Mouse (Mus musculus) neural tube, embryonic 14.5 days (tissue): ENCODE data around the gene Olfr1513. TPM values are rescaled to one million over a fixed set of nuclear protein-coding genes. Genes with fewer than 3 reads are reported as not detected.
"Not testable (repeated sequence)": the region's sequence is repeated elsewhere in the genome, so short reads cannot be mapped to it uniquely, and the experiment has no call there.

ENCODE experiments used
- ATAC-seq: fragments of 200-750 bp; cut with Nextera tagmentation; 2 replicates; pipeline ENCODE4 v1.8.0; 2017; ENCODE audit warnings: low read depth, mild to moderate bottlenecking, moderate TSS enrichment, moderate library complexity
- H3K27ac ChIP-seq: fragments of 300-500 bp; sonication (generic); 2 replicates; pipeline ENCODE4 v1.5.1; 2014; ENCODE audit warnings: low read depth, mild to moderate bottlenecking, control low read depth, low read length, moderate library complexity, mixed read lengths
- H3K27me3 ChIP-seq: fragments of 300-500 bp; sonication (generic); 2 replicates; pipeline ENCODE4 v1.6.1; 2014; ENCODE audit warnings: low read length; ENCODE audit not compliant: control insufficient read depth, insufficient read depth
- H3K36me3 ChIP-seq: fragments of 300-500 bp; sonication (generic); 2 replicates; pipeline ENCODE4 v1.6.1; 2014; ENCODE audit warnings: low read length, mixed read lengths; ENCODE audit not compliant: control insufficient read depth, insufficient read depth
- H3K4me1 ChIP-seq: fragments of 300-500 bp; sonication (generic); 2 replicates; pipeline ENCODE4 v1.6.1; 2014; ENCODE audit warnings: low read length; ENCODE audit not compliant: control insufficient read depth, insufficient read depth
- H3K4me2 ChIP-seq: fragments of 300-500 bp; sonication (generic); 2 replicates; pipeline ENCODE4 v1.6.1; 2014; ENCODE audit warnings: mild to moderate bottlenecking, low read depth, low read length, control low read depth
- H3K4me3 ChIP-seq: fragments of 300-500 bp; sonication (generic); 2 replicates; pipeline ENCODE4 v1.5.1; 2014; ENCODE audit warnings: low read depth, low read length, control low read depth, mixed read lengths
- H3K9ac ChIP-seq: fragments of 300-500 bp; sonication (generic); replicated peaks from 2 replicates; pipeline ENCODE4 v1.6.1; 2014; ENCODE audit warnings: low read depth, mild to moderate bottlenecking, control low read depth, low read length, mixed read lengths
- H3K9me3 ChIP-seq: fragments of 300-500 bp; sonication (generic); 2 replicates; pipeline ENCODE4 v1.6.1; 2016; ENCODE audit warnings: low read length; ENCODE audit not compliant: control insufficient read depth
- WGBS: fragments of 180-500 bp; shearing (Covaris S2); extraction: QIAGEN DNeasy Blood & Tissue Kit; methylation state at CpG from one replicate; pipeline ENCODE4 v1.1.7; 2014; 5-methylcytosine and 5-hydroxymethylcytosine counted together
- polyA plus RNA-seq: library from polyadenylated mRNA; unstranded; fragments of >200 nt; fragmentation: Nextera tagmentation; extraction: Ambion mirVana; gene quantifications from 2 replicates; pipeline ENCODE4 v1.2.1, GENCODE M21; 2014

Olfr1513 gene
- polyA plus RNA-seq = not detected in 2 replicates

GRCm38 (mm10) chr14:52356308-52356707 lies at the start of gene Olfr1513:
Gene Olfr1513, minus strand, starts transcription at chr14:52356408.
- Histone ChIP-seq H3K4me2 (no peak within 1 kb of the TSS), H3K4me3 (no peak within 1 kb of the TSS), H3K27me3 (no peaks in the 10 kb centered on the region), H3K4me1 (no peaks in the 10 kb centered on the region), H3K27ac (no peak within 1 kb of the TSS), H3K36me3 (no peaks in the 10 kb centered on the region), H3K9me3 (no peaks in the 10 kb centered on the region), H3K9ac (no peak within 1 kb of the TSS)
- 76% methylated on average over 4 of the region's 4 CpGs for WGBS
- no peak for ATAC-seq

GRCm38 (mm10) chr14:52397279-52397678 lies 41.1 kb upstream of the Olfr1513 start, which contains the start of gene Olfr1511:
Gene Olfr1511, minus strand, starts transcription at chr14:52397379.
- H3K4me2 ChIP-seq = no peak within 1 kb of the TSS
- H3K36me3 ChIP-seq = no peaks in the 10 kb centered on the region
- 82% methylated on average over 4 of the region's 4 CpGs for WGBS
- no peak within 1 kb of the TSS for H3K9ac ChIP-seq
- ATAC-seq = no peak
- no peak within 1 kb of the TSS for H3K4me3 ChIP-seq
- H3K4me1 ChIP-seq = no peaks in the 10 kb centered on the region
- no peaks in the 10 kb centered on the region for H3K27me3 ChIP-seq
- no peak within 1 kb of the TSS for H3K27ac ChIP-seq
- no peaks in the 10 kb centered on the region for H3K9me3 ChIP-seq

- H3K4me3 ChIP-seq, H3K36me3 ChIP-seq, H3K27me3 ChIP-seq, H3K4me2 ChIP-seq, H3K9me3 ChIP-seq, H3K4me1 ChIP-seq, ATAC-seq, H3K9ac ChIP-seq, H3K27ac ChIP-seq: not testable (repeated sequence)
- 93% methylated on average over 8 of the region's 9 CpGs for WGBS
Observed at GRCm38 (mm10) chr14:52390084-52390848, 34.1 kb upstream of the Olfr1513 start.

- Histone ChIP-seq H3K4me3 (no peak within 1 kb of the TSS), H3K9me3 (no peaks in the 10 kb centered on the region), H3K4me2 (no peak within 1 kb of the TSS), H3K27me3 (no peaks in the 10 kb centered on the region), H3K9ac (no peak within 1 kb of the TSS), H3K36me3 (no peaks in the 10 kb centered on the region), H3K27ac (no peak within 1 kb of the TSS), H3K4me1 (no peaks in the 10 kb centered on the region)
- no peak for ATAC-seq
- 76% methylated on average over 2 of the region's 2 CpGs for WGBS
Observed at GRCm38 (mm10) chr14:52379068-52379467, 22.9 kb upstream of the Olfr1513 start, which contains the start of gene Olfr1512. Gene Olfr1512, minus strand, starts transcription at chr14:52379168.

GRCm38 (mm10) chr14:52368741-52369140 lies 12.5 kb upstream of the Olfr1513 start:
- Histone ChIP-seq H3K4me3 (no peak overlapping the region), H3K9me3 (no peaks in the 10 kb centered on the region), H3K4me2 (no peak overlapping the region), H3K36me3 (no peaks in the 10 kb centered on the region), H3K9ac (no peak overlapping the region), H3K4me1 (no peaks in the 10 kb centered on the region), H3K27me3 (no peaks in the 10 kb centered on the region), H3K27ac (no peak overlapping the region)
- no peak for ATAC-seq
- 96% methylated on average over 3 of the region's 3 CpGs for WGBS

GRCm38 (mm10) chr14:52339512-52339852 lies 16.7 kb downstream of the Olfr1513 start:
- H3K4me2 ChIP-seq = peak overlapping the region; percentile 42
- H3K36me3 ChIP-seq = no peaks in the 10 kb centered on the region
- 68% methylated on average over 6 of the region's 6 CpGs for WGBS
- peak overlapping the region; percentile 20 for H3K4me3 ChIP-seq
- H3K27me3 ChIP-seq = no peaks in the 10 kb centered on the region
- no peaks in the 10 kb centered on the region for H3K4me1 ChIP-seq
- no peaks in the 10 kb centered on the region for H3K9me3 ChIP-seq
- H3K9ac ChIP-seq = peak overlapping the region; percentile 32; the same call in 1 of the 2 replicates
- peak overlapping the region; percentile 63 for H3K27ac ChIP-seq
- no peak for ATAC-seq

- WGBS = 20% methylated on average over 21 of the region's 21 CpGs
- H3K36me3 ChIP-seq = no peaks in the 10 kb centered on the region
- peak; percentile 79 for ATAC-seq
- H3K4me2 ChIP-seq = peak overlapping the region; percentile 42
- H3K9ac ChIP-seq = peak overlapping the region; percentile 32; the same call in 1 of the 2 replicates
- H3K9me3 ChIP-seq = no peaks in the 10 kb centered on the region
- no peaks in the 10 kb centered on the region for H3K27me3 ChIP-seq
- peak overlapping the region; percentile 63 for H3K27ac ChIP-seq
- no peaks in the 10 kb centered on the region for H3K4me1 ChIP-seq
- H3K4me3 ChIP-seq = peak overlapping the region; percentile 20
Observed at GRCm38 (mm10) chr14:52338751-52339511, 17.3 kb downstream of the Olfr1513 start.

- Histone ChIP-seq H3K9me3 (no peaks in the 10 kb centered on the region), H3K9ac (no peak overlapping the region), H3K36me3 (no peaks in the 10 kb centered on the region), H3K27me3 (no peaks in the 10 kb centered on the region), H3K4me1 (0 out of 2 replicates have a peak, but pooled peaks cover 3% of the 10 kb centered on the region), H3K4me3 (no peak overlapping the region), H3K27ac (no peak overlapping the region), H3K4me2 (no peak overlapping the region)
- 57% methylated on average over 1 of the region's 3 CpGs for WGBS
- ATAC-seq = no peak
Observed at GRCm38 (mm10) chr14:52332171-52332570, 24.0 kb downstream of the Olfr1513 start.
